Mouse (Mus musculus): ENCODE results near the gene Selenos. TPM values are rescaled to one million over a fixed set of nuclear protein-coding genes. Genes with fewer than 3 reads are reported as not detected.
"Not testable (repeated sequence)": the region's sequence is repeated elsewhere in the genome, so short reads cannot be mapped to it uniquely, and the experiment has no call there.

Gene Selenos
- polyA plus RNA-seq, 1 experiment, result 50.9 TPM

- H3K4me2 ChIP-seq (ENCODE audit: low read depth), result no peak overlapping the region
- no peaks in the 10 kb centered on the region for H3K36me3 ChIP-seq (ENCODE audit: control insufficient read depth, insufficient read depth)
- H3K27me3 ChIP-seq (ENCODE audit: control insufficient read depth, insufficient read depth, insufficient read length), result peaks cover 65% of the 10 kb centered on the region
- no peak overlapping the region for H3K4me3 ChIP-seq
- H3K79me2 ChIP-seq (ENCODE audit: control insufficient read depth, insufficient read depth), result no peaks in the 10 kb centered on the region
- TF ChIP-seq E2F4 (IDR thresholded peaks at IDR 0.05; ENCODE audit: insufficient read depth) (no peak), TCF3 (IDR thresholded peaks at IDR 0.05; ENCODE audit: insufficient read length, low read depth) (no peak), CEBPB (IDR thresholded peaks at IDR 0.05; ENCODE audit: insufficient read depth, poor library complexity, severe bottlenecking) (no peak), USF1 (IDR thresholded peaks at IDR 0.05; ENCODE audit: low read depth) (no peak), MYOD1 (IDR thresholded peaks at IDR 0.05; ENCODE audit: control insufficient read depth in 1 of 3, insufficient read length in 2 of 3, low read depth in 2 of 3) (no peak), MAX (IDR thresholded peaks at IDR 0.05; ENCODE audit: low read depth) (no peak), TCF12 (IDR thresholded peaks at IDR 0.05; ENCODE audit: insufficient read depth, poor library complexity, severe bottlenecking) (no peak), SRF (IDR thresholded peaks at IDR 0.05; ENCODE audit: control insufficient read depth, insufficient read length, low read depth) (no peak)
- H3ac ChIP-seq (ENCODE audit: control insufficient read depth, insufficient read length), result no peak overlapping the region
Measured at GRCm38 (mm10) chr7:66047975-66048374, 31.5 kb upstream of the Selenos start.

DNA sequence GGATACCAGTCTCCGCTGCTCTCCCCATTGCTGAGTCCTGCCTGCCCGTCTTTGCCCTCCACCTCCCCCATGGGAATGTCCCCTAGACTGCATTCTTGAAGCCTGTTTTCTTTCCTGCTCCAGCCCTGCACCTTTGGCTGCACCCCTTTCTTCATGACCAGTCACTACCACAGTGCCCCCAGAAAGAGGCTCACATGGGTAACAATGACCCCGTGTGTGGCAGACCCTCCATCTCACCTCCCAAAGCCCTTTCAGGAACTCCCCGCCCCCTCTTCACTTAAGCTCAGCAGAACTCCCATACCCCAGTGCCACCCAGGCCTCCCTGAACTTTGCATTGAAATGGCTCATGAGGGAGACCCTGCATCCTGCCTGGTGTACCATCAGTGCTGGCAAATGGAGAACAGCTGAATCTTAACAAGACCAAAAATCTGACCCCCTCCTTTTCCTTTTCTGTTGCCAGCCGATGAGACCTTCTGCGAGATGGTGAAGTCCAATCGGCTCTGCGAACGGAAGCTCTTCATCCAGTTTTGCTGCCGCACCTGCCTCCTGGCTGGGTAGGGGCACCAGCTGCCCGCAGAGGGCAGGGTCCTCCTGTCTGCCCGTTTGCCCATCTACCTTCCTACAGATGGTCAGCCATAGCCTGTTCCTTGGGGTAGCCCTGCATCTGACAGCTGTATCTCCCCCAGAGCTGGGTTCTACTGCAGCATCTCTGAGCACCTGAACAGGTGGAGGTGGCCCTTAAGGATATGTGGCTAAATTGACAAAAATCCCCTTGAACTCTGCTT is 30.8 kb upstream of the Selenos start:
- no peak overlapping the region for H3K4me3 ChIP-seq
- TF ChIP-seq REST (IDR thresholded peaks at IDR 0.05; ENCODE audit: insufficient read depth, insufficient read length) (no peak), CEBPB (IDR thresholded peaks at IDR 0.05; ENCODE audit: insufficient read depth, poor library complexity, severe bottlenecking) (no peak), MAX (IDR thresholded peaks at IDR 0.05; ENCODE audit: low read depth) (no peak), MYOD1 (IDR thresholded peaks at IDR 0.05; ENCODE audit: control insufficient read depth in 1 of 3, insufficient read length in 2 of 3, low read depth in 2 of 3) (no peak), SRF (IDR thresholded peaks at IDR 0.05; ENCODE audit: control insufficient read depth, insufficient read length, low read depth) (no peak), POLR2AphosphoS2 (IDR thresholded peaks at IDR 0.05; ENCODE audit: insufficient read length, low read depth) (no peak), POLR2A (IDR thresholded peaks at IDR 0.05; ENCODE audit: insufficient read length, low read depth) (no peak), E2F4 (IDR thresholded peaks at IDR 0.05; ENCODE audit: insufficient read depth) (no peak), USF1 (IDR thresholded peaks at IDR 0.05; ENCODE audit: low read depth) (no peak), TCF12 (IDR thresholded peaks at IDR 0.05; ENCODE audit: insufficient read depth, poor library complexity, severe bottlenecking) (no peak), TCF3 (IDR thresholded peaks at IDR 0.05; ENCODE audit: insufficient read length, low read depth) (no peak), MYOG (IDR thresholded peaks at IDR 0.05; ENCODE audit: control insufficient read depth in 1 of 3, insufficient read depth in 1 of 3, insufficient read length in 2 of 3, low read depth in 2 of 3) (no peak)
- peaks cover 65% of the 10 kb centered on the region for H3K27me3 ChIP-seq (ENCODE audit: control insufficient read depth, insufficient read depth, insufficient read length)

GRCm38 (mm10) chr7:66053946-66054483 is 25.4 kb upstream of the Selenos start:
- Histone ChIP-seq H3K4me2 (ENCODE audit: low read depth) (no peak overlapping the region), H3K27me3 (ENCODE audit: control insufficient read depth, insufficient read depth, insufficient read length) (peaks cover 15% of the 10 kb centered on the region), H3K36me3 (ENCODE audit: control insufficient read depth, insufficient read depth) (no peaks in the 10 kb centered on the region), H3ac (ENCODE audit: control insufficient read depth, insufficient read length) (no peak overlapping the region), H3K79me2 (ENCODE audit: control insufficient read depth, insufficient read depth) (no peaks in the 10 kb centered on the region), H3K4me3 (no peak overlapping the region)
- TF ChIP-seq TCF3 (IDR thresholded peaks at IDR 0.05; ENCODE audit: insufficient read length, low read depth) (no peak), TCF12 (IDR thresholded peaks at IDR 0.05; ENCODE audit: insufficient read depth, poor library complexity, severe bottlenecking) (no peak), E2F4 (IDR thresholded peaks at IDR 0.05; ENCODE audit: insufficient read depth) (no peak), POLR2AphosphoS2 (IDR thresholded peaks at IDR 0.05; ENCODE audit: insufficient read length, low read depth) (no peak), MAX (IDR thresholded peaks at IDR 0.05; ENCODE audit: low read depth) (no peak)

More for the DNA sequence above, 30.8 kb upstream of the Selenos start:
- no peaks in the 10 kb centered on the region for H3K36me3 ChIP-seq (ENCODE audit: control insufficient read depth, insufficient read depth)
- H3K79me2 ChIP-seq (ENCODE audit: control insufficient read depth, insufficient read depth), result no peaks in the 10 kb centered on the region
- H3K4me2 ChIP-seq (ENCODE audit: low read depth), result no peak overlapping the region
- no peak overlapping the region for H3ac ChIP-seq (ENCODE audit: control insufficient read depth, insufficient read length)

GRCm38 (mm10) chr7:66055356-66055755 is 24.1 kb upstream of the Selenos start:
- H3ac ChIP-seq (ENCODE audit: control insufficient read depth, insufficient read length); H3K4me2 ChIP-seq (ENCODE audit: low read depth); H3K79me2 ChIP-seq (ENCODE audit: control insufficient read depth, insufficient read depth); H3K36me3 ChIP-seq (ENCODE audit: control insufficient read depth, insufficient read depth); H3K27me3 ChIP-seq (ENCODE audit: control insufficient read depth, insufficient read depth, insufficient read length); H3K4me3 ChIP-seq: not testable (repeated sequence)

DNA sequence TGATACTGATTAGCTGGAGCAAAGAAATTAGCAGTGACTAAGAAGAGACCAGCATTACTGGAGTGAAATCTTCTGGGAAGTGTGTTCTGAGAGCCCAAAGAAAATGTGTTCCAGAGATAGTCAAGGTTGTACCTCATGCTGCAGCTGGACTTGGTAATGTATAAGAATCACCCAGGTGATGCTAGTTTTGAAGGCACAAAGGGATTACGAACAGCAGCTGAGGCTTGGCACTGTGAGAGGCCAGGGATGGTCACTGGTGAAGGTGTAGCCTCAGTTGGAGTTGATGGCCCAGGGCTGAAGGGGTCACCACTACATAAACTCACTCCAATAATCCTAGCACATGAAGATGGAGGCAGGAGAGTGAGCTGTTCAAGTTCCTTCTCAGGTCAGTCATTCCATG is 20.7 kb upstream of the Selenos start, which contains the start of gene Snrpa1:
TSS of gene Snrpa1 (plus strand) at position 301 of the 400 bp plus-strand sequence.
- no peak within 1 kb of the TSS for H3ac ChIP-seq (ENCODE audit: control insufficient read depth, insufficient read length)
- TF ChIP-seq POLR2A (IDR thresholded peaks at IDR 0.05; ENCODE audit: insufficient read length, low read depth) (no peak), TCF12 (IDR thresholded peaks at IDR 0.05; ENCODE audit: insufficient read depth, poor library complexity, severe bottlenecking) (no peak), SRF (IDR thresholded peaks at IDR 0.05; ENCODE audit: control insufficient read depth, insufficient read length, low read depth) (no peak), REST (IDR thresholded peaks at IDR 0.05; ENCODE audit: insufficient read depth, insufficient read length) (no peak), E2F4 (IDR thresholded peaks at IDR 0.05; ENCODE audit: insufficient read depth) (no peak), MYOD1 (IDR thresholded peaks at IDR 0.05; ENCODE audit: control insufficient read depth in 1 of 3, insufficient read length in 2 of 3, low read depth in 2 of 3) (no peak), CEBPB (IDR thresholded peaks at IDR 0.05; ENCODE audit: insufficient read depth, poor library complexity, severe bottlenecking) (no peak), MAX (IDR thresholded peaks at IDR 0.05; ENCODE audit: low read depth) (no peak), USF1 (IDR thresholded peaks at IDR 0.05; ENCODE audit: low read depth) (no peak), POLR2AphosphoS2 (IDR thresholded peaks at IDR 0.05; ENCODE audit: insufficient read length, low read depth) (no peak), TCF3 (IDR thresholded peaks at IDR 0.05; ENCODE audit: insufficient read length, low read depth) (no peak), MYOG (IDR thresholded peaks at IDR 0.05; ENCODE audit: control insufficient read depth in 1 of 3, insufficient read depth in 1 of 3, insufficient read length in 2 of 3, low read depth in 2 of 3) (no peak)
- H3K4me2 ChIP-seq (ENCODE audit: low read depth), result peak within 1 kb of the TSS; percentile 99

More for the DNA sequence above, 20.7 kb upstream of the Selenos start, which contains the start of gene Snrpa1:
- H3K36me3 ChIP-seq (ENCODE audit: control insufficient read depth, insufficient read depth), result peaks cover 12% of the 10 kb centered on the region
- peak within 1 kb of the TSS; percentile 91 for H3K4me3 ChIP-seq
- H3K79me2 ChIP-seq (ENCODE audit: control insufficient read depth, insufficient read depth), result peaks cover 26% of the 10 kb centered on the region
- no peaks in the 10 kb centered on the region for H3K27me3 ChIP-seq (ENCODE audit: control insufficient read depth, insufficient read depth, insufficient read length)
